Mouse (Mus musculus) spleen, adult 2 months (tissue): ENCODE measurements at regions not wholly inside any gene's neighbourhood (a gene's known extent, or its start where the extent isn't known, plus 50 kb on each side); places are given as distances from the start of the nearest gene placed in this dataset.

ENCODE experiments used
- CTCF ChIP-seq: fragments of 200-500 bp; IDR thresholded peaks from 2 replicates; pipeline ENCODE4 v1.5.1; 2011; ENCODE audit warnings: mild to moderate bottlenecking, inconsistent platforms; ENCODE audit not compliant: insufficient read depth, insufficient read length, insufficient replicate concordance; ENCODE audit errors: extremely low read depth
- POLR2A ChIP-seq: fragments of 200-500 bp; IDR thresholded peaks from 2 replicates; pipeline ENCODE4 v1.6.1; 2011; ENCODE audit warnings: low read depth, low read length, inconsistent platforms

DNA sequence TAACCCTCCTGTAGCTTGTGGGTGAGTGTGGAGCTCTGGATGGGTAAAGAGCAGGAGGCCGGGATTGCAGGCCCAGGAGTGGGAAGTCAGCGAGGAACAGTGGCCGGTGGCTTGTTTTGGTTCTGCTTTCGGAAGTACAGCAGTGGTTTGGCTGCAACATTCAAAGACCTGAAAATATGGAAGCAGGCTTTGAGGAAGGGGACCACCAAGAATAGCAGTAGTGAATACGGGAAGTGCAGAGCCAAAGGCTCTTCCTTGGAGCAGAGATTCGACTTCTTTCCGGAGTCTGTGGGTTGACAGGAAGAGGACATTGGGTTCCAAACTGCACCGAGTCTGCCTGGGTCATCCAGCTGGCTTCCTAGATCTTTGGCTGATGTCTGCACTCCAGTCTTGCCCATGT is 209.1 kb upstream of the Klf4 start:
- no peak for TF ChIP-seq CTCF
- no peak for TF ChIP-seq POLR2A
